Mouse (Mus musculus) heart, postnatal 36 days (tissue): Measurements from ENCODE around the gene Dand5. TPM values are rescaled to one million over a fixed set of nuclear protein-coding genes. Genes with fewer than 3 reads are reported as not detected.
A peak's percentile ranks its signal among the peaks of the same experiment; 100 is the strongest.

Experiments used
- DNase-seq, 2 experiments: peaks; one replicate each; pipeline ENCODE4 v3.0.0; 2021 to 2022
- intact Hi-C: fragments of 180-260 bp; cut with DNase I; formaldehyde crosslinking; loops from one replicate; pipeline ENCODE4 v1.15.1; 2025
- total RNA-seq, 2 experiments: library from RNA; stranded (reverse); gene quantifications; 2 replicates each; pipeline ENCODE4 v1.2.3; 2021

Dand5 gene
- total RNA-seq, 2 experiments from 2014 or later, result 9.3 to 9.9 TPM

GRCm38 (mm10) chr8:84809109-84809940 lies 13.3 kb downstream of the Dand5 start:
- intact Hi-C loops, result no loop called here
- DNase-seq, result no peak

GRCm38 (mm10) chr8:84806031-84806430 lies 16.6 kb downstream of the Dand5 start:
- no peak for DNase-seq
- intact Hi-C loops, result no loop called here

GRCm38 (mm10) chr8:84799999-84800831 lies 22.4 kb downstream of the Dand5 start, which contains the start of gene Nfix:
Nfix (minus strand) TSS chr8:84800344.
- intact Hi-C loops, result no loop called here
- DNase-seq, result peak; percentile 80 to 83

GRCm38 (mm10) chr8:84799136-84799931 lies 23.3 kb downstream of the Dand5 start:
- DNase-seq, result peak; percentile 65 to 84
- intact Hi-C loops, result no loop called here

- DNase-seq, result peak in 1 of 2 experiments; percentile 20
- intact Hi-C loops, result no loop called here
These were observed 24.0 kb downstream of the Dand5 start for GRCm38 (mm10) chr8:84798446-84799135.

- no peak for DNase-seq
- intact Hi-C loops, result loop anchor here (2.0 kb wide), 1 partner anchor 19 kb away; no protein-coding TSS in a partner anchor
These were observed 24.7 kb downstream of the Dand5 start for GRCm38 (mm10) chr8:84797971-84798370.

DNA sequence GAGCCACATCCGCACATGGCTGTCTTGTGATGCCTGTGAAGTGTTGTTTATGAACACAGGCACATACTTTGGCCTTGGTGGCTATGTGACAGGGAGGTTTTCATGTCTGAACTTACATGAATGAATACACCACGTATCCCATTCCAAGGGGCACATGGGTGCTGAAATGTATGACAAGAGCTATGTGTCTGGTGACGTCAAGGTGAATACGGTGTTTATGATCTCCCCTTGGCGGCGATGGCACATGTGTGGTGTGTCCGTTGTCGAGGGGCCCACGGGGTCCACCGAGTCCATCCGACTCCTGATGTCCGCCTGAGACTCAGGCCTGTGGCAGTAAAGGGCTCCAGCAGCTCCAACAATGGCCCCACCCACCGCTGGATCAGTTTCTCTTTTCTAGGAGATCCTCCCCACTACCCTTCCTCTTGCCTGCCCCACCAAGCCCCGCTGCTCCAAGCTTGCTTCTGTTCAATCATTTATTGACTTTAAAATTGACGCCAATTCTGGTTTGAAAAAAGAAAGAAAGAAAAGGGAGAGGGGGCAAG lies 25.3 kb downstream of the Dand5 start:
- DNase-seq, result peak in 1 of 2 experiments; percentile 31
- intact Hi-C loops, result loop anchor here (2.0 kb wide), 1 partner anchor 19 kb away; no protein-coding TSS in a partner anchor

GRCm38 (mm10) chr8:84794486-84794885 lies 28.1 kb downstream of the Dand5 start:
- intact Hi-C loops, result no loop called here
- DNase-seq, result peak in 1 of 2 experiments; percentile 26

DNA sequence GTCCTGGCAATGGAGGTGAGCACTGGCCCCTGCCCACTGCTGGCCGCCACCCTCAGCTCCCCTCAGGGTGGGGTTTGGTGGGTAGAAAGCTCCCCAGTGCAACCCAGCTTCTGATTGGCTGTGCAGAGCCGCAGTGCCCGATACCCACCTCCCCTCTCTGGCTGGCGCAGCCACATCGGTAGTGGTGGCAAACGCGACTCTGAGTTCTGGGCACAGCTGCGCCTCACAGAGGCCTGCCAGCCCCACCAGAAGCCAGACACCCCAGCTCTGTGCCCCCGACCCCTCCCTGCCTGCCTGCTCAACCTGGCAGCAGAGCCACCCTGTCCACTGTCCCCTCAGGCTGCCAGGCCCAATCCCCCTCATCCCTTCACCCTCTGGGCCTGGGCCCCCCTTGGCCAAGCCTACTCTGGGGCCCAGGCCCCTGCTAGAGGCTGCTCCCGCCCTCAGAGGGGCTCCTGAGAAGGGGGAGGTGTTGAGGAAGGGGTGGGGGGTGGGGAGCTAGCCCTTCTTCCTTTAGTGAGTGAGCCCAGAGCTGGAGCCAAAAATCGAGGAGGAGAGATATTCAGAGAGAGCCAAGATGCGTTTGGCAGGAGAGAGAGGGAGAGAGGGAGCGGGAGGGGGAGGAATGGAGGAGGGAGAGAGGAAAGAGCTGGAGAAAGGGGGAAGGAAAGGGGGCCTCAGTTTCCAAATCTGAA lies 28.7 kb downstream of the Dand5 start:
- intact Hi-C loops, result no loop called here
- DNase-seq, result peak; percentile 42 to 56

DNA sequence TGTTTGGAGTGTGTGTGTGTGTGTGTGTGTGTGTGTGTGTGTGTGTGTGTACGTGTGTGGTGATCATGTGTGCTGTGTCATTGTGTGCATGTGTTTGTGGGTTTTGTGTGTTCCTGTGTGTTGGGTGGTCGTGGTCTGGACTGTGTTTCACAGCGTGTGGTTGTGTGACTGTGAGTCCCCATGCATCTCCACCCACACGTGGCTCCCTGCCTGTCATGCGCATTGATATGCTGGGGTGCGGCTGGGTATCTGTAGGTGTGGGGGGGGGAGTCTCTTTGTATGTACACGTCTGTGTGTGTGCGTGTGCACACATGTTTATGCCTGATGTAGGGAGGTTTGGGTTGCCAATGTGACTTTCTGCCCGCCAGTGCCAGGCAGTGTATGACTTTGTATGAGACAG lies 29.5 kb downstream of the Dand5 start:
- intact Hi-C loops, result no loop called here
- peak in 1 of 2 experiments; percentile 6 for DNase-seq

- intact Hi-C loops, result no loop called here
- no peak for DNase-seq
These were observed 30.1 kb downstream of the Dand5 start for GRCm38 (mm10) chr8:84792429-84792947.

DNA sequence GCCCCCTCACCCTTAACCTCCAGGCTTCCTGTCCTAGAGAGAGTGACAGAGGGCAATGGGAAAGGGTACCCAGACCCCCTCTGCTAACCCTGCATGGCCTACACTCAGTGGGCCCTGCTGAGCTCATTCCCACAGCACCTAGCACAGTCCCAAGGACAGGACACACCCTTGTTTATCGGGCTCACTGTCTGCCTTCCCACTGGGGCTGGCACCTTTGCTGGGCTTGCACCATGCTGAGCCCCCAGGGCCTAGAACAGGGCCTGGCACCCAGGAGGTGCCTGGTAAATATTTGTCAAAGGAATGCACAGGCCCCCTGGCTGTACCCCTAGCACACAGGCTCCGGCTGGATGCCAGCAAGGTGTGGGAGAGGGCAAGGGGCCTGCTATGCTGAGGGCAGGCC lies 32.1 kb downstream of the Dand5 start:
- no peak for DNase-seq
- intact Hi-C loops, result no loop called here

- intact Hi-C loops, result loop anchor here (2.0 kb wide), 1 partner anchor 15 kb away; no protein-coding TSS in a partner anchor
These were observed 32.7 kb downstream of the Dand5 start for GRCm38 (mm10) chr8:84789855-84790486.

GRCm38 (mm10) chr8:84789345-84789744 lies 33.3 kb downstream of the Dand5 start:
- DNase-seq, result no peak
- intact Hi-C loops, result loop anchor here (2.0 kb wide), 1 partner anchor 15 kb away; no protein-coding TSS in a partner anchor

More at GRCm38 (mm10) chr8:84789855-84790486, 32.7 kb downstream of the Dand5 start:
- DNase-seq, result peak in 1 of 2 experiments; percentile 67

GRCm38 (mm10) chr8:84788896-84789295 lies 33.7 kb downstream of the Dand5 start:
- DNase-seq, result peak; percentile 77 to 78
- intact Hi-C loops, result loop anchor here (2.0 kb wide), 1 partner anchor 14 kb away; no protein-coding TSS in a partner anchor

- intact Hi-C loops, result loop anchor here (2.0 kb wide), 1 partner anchor 13 kb away; no protein-coding TSS in a partner anchor
- no peak for DNase-seq
These were observed 34.9 kb downstream of the Dand5 start for GRCm38 (mm10) chr8:84787523-84788302.
